Mouse (Mus musculus): ENCODE measurements at regions not wholly inside any gene's neighbourhood (a gene's known extent, or its start where the extent isn't known, plus 50 kb on each side); places are given as distances from the start of the nearest gene placed in this dataset.
A peak's percentile ranks its signal among the peaks of the same experiment; 100 is the strongest.
"Not testable (repeated sequence)": the region's sequence is repeated elsewhere in the genome, so short reads cannot be mapped to it uniquely, and the experiment has no call there.

DNA sequence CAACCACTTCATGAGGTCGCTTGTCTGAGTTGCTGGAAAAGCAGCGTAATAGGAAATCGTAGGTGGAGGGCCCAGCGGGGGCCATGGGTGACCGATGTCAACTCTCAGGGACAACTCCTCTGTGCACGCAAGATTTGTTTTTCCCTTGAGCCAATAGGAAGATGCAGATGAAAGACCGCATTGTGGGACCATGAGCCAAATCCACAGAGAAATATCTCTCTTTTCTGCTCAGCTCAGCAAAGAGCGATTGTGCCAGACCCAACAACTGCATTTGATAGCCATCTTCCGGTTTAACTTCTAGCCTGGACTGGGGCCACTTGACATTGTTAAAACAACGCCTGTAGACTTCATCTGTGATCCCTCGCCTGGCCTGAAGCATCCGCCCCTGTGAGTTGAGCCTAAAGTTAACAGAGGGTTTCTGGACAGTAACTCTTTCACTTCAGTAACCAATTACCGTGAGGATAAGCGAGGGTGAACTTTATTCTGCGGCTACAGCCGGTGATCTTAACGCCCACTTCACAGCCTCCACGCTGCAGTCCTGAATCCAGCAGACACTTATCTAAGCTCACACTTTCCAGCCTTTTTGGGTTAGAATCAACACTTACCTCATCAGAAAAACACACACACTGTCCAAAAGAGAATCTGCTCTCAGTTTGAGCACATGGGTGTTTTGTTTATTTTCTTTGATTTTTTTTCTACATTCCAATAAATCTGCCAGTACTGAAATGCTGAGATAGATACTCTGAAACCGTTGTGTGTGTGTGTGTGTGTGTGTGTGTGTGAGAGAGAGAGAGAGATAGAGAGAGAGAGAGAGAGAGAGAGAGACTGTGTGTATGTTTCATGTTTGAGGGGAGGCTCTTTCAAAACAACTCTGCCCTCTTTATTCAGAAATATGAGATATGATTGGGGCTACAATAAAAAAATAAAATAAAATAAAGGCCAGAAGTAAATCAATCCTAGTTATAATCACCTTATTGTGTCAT lies 111.9 kb downstream of the Tomm20 start:
- DNase-seq (ENCODE audit: low spot score), result peak; percentile 86

- DNase-seq (ENCODE audit: low spot score), result no peak
These were observed 112.6 kb downstream of the Tomm20 start for GRCm38 (mm10) chr8:126833006-126833405.

DNA sequence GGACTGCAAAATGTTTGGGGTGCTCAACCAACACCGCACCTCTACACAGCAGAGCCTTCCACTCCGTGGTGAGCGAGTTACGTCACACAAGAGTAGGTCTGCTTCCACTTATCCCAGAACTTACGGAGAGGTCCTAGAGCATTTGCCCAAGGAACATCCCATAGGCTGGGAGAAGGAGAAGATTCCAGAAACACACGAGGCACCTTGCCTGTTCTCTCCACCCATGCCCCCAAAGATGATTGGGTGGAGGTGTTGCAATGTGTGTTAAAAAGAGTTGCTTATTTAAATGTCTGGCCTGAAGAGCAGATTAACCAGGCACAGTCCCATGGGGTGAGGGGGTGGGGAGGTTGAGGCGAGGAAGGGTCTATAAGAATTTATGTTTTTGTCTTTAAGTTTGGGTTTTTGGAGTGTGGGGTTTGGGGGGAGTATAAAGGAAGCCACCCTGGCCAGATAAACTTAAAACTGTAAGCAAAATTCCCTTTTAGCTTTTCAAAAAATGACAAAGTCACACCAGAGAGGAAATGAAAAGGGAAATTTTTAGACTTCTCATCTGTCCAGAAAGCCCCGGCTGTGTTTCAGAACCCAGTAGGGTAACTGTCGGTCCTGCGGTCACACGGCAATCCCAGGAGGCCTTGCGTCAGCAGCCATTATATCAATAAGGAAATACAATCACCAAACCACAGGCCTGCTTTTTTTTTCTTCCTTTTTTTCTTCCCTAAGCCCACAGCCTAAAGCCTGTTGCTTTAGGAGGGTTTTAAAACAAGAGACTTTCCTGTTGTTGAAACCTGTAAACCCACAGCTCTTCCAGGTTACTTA lies 113.3 kb downstream of the Tomm20 start:
- DNase-seq (ENCODE audit: low spot score), result peak; percentile 77

GRCm38 (mm10) chr8:126831312-126832162 lies 114.1 kb downstream of the Tomm20 start:
- no peak for DNase-seq (ENCODE audit: low spot score)

DNA sequence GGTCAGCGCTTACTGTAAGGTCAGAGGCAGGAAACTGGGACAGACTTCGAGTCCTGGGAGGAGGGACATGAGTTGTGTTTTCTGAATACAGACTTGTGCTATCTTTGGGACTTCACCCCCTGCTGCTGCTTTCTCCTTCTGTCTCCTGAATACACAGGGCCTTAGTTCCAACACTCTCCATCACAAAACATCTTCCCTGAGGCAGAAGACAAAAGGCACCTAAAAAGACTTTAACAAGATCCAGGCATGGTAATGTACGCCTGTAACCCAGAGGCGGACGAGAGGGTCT lies 115.5 kb downstream of the Tomm20 start:
- no peak for DNase-seq (ENCODE audit: low spot score)

DNA sequence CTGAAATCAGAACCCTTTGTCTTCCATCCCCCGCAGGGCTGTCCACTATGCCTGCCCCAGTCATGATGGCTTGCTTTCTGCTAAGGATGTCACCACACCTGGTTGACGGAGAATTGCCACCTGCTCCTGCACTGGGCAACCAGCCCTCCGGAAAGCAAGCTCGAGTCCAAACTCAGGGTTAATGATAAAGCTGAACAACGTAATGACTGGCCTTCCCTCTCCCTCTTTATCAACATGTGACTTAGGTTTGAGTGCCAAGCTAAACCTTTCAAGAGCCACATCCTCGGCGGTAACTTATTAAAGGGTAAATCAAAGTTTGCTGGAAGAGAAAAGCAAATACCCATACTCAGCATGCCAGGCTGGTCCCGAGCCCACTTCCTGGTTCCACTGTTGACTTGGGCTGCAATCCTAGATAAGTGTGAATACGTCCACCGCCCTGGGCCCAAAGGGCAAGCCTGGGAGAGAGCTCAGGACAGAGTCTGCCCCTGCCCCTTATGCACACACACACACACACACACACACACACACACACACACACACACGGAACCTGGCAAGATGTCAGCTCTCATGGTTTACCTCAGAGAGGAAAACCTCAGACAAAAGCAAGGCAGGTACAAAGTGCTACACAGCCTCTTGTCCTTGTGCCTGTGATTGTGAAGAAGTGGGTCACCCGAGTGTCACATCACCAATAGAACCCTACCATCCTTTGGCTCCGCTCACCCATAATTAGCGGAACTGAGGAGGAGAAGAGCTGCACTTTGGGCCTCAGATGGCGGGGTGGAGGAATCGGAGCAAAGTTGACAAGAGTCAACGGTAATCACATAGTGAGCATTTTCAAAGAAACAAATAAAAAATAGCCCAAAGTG lies 116.0 kb downstream of the Tomm20 start:
- DNase-seq (ENCODE audit: low spot score), result no peak

DNA sequence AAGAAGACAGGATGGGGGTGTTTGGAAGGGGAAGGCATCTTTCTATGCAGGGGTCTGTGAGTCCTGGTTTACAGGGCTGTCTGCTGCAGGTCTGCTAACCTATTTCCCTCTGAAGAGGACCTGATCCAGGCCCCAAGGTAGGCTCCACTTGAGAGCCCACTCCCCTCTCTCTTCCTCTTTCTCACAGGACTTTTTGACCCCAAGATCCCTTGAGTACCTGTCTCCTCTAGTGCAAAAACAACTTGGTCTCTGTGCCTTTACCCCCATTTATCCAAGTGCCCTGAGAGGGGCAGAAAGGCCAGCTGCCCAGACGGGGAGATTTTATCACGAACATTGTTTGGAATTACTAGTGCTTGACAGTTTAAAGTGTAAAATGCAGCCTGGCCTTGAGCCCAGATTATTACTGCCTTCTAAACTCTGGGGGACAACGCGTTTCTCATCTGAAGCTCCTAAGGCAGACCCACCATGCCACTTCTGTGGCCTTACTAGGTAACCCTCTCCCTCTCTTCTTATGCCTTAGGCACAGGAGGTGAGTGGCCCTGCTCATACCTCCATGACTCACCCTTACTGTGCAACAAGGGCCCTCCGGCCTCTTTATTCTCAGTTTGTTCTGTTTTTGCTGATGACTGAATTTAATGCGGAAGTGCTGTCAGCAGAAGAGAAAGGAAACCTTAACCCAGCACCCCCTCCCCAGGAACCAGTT lies 117.8 kb downstream of the Tomm20 start:
- DNase-seq (ENCODE audit: low spot score), result no peak

DNA sequence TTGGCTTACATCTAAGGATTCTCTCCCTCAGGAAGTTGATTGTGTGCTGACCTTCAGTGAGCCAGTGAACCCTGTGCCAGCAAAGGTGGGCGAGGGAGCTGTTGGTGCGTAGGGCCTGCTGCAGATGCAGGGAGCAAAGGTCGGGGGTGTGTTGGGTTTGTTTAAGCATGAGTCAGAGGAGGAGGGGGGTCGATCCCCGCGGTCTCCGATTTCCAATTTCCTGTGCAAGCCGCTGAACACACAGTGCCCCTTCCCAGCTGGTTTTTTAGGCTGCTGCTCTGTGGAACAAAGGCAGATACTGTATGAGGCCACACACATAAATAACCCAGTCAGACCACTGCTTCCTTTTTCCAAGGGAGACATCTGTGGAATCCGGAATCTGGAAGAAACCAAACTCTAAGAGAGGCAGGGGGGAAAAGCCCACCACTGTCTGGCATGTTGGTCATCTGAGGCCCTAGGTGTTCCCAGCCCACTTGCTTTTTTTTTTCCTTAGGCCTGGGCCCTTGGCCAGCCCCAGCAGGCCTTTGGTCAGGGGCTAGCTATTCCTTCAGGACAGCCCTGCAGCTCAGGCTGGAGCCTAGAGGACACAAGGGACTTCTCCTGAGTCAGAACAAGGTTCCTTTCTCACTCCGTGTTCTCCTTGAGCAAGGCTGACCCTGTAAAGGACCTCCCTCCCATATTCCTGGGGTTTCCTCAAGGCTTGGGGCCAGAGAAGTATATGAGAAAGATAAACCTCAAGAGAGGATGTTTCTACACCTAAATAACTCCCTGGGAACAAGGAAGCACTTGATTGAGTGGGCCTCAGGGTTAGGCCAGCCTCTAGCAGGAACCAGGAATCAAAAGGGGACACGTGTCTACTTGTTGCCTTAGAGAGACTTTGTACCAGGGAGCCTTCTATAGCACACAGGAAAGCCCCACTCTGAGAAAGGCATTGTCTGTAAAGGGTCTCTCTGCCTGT lies 119.0 kb downstream of the Tomm20 start:
- peak; percentile 80 for DNase-seq (ENCODE audit: low spot score)

- DNase-seq (ENCODE audit: low spot score), result no peak
These were observed 119.8 kb downstream of the Tomm20 start for GRCm38 (mm10) chr8:126825877-126826276.

- DNase-seq (ENCODE audit: low spot score), result no peak
These were observed 121.0 kb downstream of the Tomm20 start for GRCm38 (mm10) chr8:126824575-126825208.

DNA sequence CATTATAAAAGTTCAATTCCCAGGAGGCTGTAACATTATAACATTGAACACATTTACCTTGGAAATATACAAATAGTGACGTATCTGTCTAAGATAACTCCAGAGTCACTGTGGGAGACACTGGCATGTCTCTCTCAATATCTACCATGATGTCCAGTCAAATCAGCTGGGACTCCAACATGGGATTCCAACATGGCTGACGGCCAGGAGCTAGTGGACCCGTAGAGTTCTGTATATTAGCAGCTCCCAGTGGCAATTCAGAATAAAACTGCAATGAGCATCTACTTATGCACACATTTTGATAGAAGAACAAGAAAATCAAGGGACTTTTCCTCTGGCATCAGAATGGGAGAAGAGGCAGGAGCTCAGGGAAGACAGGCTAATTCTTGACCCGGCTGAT lies 123.4 kb downstream of the Tomm20 start:
- no peak for DNase-seq (ENCODE audit: low spot score)

DNA sequence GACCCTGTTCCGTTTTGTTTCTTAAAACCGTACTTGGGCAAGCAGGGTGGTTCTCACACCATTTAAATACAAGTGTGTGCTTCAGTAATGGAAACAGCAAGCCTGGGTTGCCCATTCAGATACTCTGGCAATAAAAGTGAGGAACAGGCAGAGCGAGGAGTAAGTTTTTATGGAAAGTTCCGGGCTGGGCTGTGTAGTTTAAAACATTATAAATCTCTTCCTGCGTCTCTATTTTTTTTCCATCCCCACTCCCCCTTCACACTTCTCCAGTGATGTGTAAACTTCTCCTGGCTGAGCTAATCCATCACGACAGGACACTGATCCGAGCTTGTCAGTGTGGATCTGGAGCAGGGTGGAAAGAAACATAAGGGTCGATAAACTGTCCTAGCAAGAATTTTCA lies 124.4 kb downstream of the Tomm20 start:
- no peak for DNase-seq (ENCODE audit: low spot score)

DNA sequence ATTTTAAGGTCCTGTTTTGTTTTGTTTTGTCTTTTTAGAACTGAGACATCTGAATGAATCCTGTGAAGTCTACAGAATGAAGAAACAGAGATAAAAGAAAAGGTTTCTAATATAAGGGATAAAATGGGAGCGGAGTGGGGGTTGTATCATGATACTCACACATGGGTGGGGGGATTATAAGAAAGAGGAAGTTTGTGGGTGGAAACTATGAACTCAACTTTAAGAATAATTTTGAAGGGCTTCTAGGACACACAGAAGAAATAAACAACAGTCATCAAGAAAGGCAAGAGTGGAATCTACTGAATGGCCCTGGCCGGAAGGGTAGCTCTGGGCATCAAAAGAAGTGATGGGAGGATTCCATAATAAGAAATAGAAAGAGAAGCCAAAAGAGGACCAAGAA lies 125.1 kb downstream of the Tomm20 start:
- DNase-seq (ENCODE audit: low spot score), result no peak

DNA sequence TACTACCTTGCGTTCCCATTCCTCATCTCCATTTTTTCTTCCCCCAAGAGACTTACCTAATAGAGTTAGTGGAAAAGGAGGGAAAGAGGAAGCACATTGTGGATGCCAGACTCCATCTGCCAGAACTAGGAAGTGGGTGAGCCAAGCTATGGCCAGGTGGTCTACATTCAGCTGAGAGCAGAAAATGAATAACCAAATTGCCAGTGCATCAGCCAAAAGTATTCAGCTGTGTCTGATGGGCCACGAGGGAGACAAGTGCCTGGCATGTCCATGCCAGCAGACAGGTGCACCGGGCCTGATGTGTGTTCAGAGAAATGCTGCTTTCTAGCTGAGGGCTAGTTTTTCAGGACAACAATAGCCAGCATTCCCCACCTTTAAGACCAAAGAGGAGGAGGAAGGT lies 126.4 kb downstream of the Tomm20 start:
- DNase-seq (ENCODE audit: low spot score), result no peak

GRCm38 (mm10) chr8:126816155-126816554 lies 129.5 kb downstream of the Tomm20 start:
- no peak for DNase-seq (ENCODE audit: low spot score)

DNA sequence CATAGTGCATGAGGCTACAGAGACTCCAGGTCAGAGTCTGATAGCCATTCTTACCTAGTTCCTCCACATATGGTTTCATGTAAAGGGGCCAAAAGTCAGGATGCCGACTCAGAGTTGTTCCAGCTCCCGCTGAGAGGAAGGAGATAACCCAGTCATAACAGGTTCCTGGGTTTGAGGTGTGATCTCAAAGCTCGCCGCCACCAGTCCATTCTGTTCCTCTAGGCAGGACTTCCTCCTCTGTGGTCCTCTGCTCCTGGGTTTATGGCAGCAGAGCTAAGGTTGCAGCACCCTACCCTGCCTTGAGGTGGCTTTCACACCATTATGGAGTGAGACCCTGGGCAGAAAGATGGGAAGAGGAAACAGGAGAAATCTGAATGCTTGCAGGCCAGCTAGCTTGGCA lies 131.2 kb downstream of the Tomm20 start:
- DNase-seq (ENCODE audit: low spot score), result no peak

- DNase-seq (ENCODE audit: low spot score), result no peak
These were observed 132.0 kb downstream of the Tomm20 start for GRCm38 (mm10) chr8:126813621-126814020.

DNA sequence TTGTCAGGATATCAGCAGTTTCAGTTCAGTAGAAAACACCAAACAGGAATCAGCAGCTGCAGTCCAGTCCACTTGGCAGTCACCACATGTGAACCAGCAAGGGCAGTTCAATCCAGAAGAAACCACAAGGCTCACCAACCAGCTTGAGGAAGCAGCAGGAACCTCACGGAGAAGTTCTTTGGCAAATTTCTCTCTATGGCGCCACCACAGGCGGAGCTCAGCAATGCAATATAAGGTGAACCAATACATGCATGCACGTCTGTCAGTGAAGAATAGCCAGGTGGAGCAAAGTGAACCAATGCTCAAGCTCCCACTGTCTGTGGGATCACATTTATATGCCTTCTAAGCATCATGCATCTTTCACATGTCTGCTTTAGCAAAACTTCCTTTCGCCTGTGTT lies 132.9 kb downstream of the Tomm20 start:
- DNase-seq (ENCODE audit: low spot score), result no peak

GRCm38 (mm10) chr8:126811358-126811757 lies 134.3 kb downstream of the Tomm20 start:
- not testable (repeated sequence) for DNase-seq (ENCODE audit: low spot score)

All from heart, adult 8-10 months (tissue).